In genomic region chr1:54759841-54760240, GRCm38 (mm10) we compare ENCODE assay signal across 27 mouse cellular contexts.
"Had no signal": no experiment of that assay in that cellular context is flagged by ENCODE, and none has a peak within 500 bp of the region (broad histone marks: within the 10 kb centered on the region; RNA-seq: fewer than 3 reads in every experiment).

No protein-coding gene starts in this region.

- H3K9me3 ChIP-seq: heart, embryonic 12.5 days; hindbrain, embryonic 10.5 days; hindbrain, embryonic 12.5 days; intestine, embryonic 15.5 days; limb, embryonic 10.5 days; limb, embryonic 12.5 days; liver, embryonic 13.5 days; liver, embryonic 15.5 days had no signal

- DNase-seq: gastrocnemius, postnatal 10 days; gastrocnemius, postnatal 25 days; heart, adult 2 months; heart, postnatal 10 days; heart, postnatal 4 days; kidney, adult 18-20 months; kidney, adult 8-10 months; kidney, postnatal 10 days; kidney, postnatal 25 days; kidney, postnatal 4 days; liver; liver, embryonic 13.5 days; liver, postnatal 0 days had no signal

- H3K27me3 ChIP-seq: heart, embryonic 12.5 days; hindbrain, embryonic 12.5 days; intestine, embryonic 15.5 days; limb, embryonic 12.5 days; liver, embryonic 13.5 days; liver, embryonic 15.5 days had no signal

- H3K27ac ChIP-seq: heart, adult 2 months; hindbrain, embryonic 10.5 days; hindbrain, embryonic 12.5 days; hindbrain, embryonic 14.5 days; intestine, embryonic 15.5 days; layer of hippocampus, adult 2 months; left cerebral cortex, adult 2 months; limb, embryonic 10.5 days; limb, embryonic 12.5 days; liver, embryonic 13.5 days; liver, embryonic 15.5 days had no signal

- H3K36me3 ChIP-seq: hindbrain, embryonic 10.5 days; hindbrain, embryonic 12.5 days; intestine, embryonic 15.5 days; liver, embryonic 13.5 days; liver, embryonic 15.5 days had no signal

- H3K4me1 ChIP-seq: hindbrain, embryonic 10.5 days; hindbrain, embryonic 12.5 days; intestine, embryonic 15.5 days; limb, embryonic 10.5 days; limb, embryonic 12.5 days; liver, embryonic 13.5 days; liver, embryonic 15.5 days had no signal

- ATAC-seq: hindbrain, embryonic 16.5 days; inflammation-experienced regulatory T-cells, adult 6 months; intestine, embryonic 15.5 days; intestine, postnatal 0 days; liver, postnatal 0 days had no signal

- H3K4me2 ChIP-seq: heart, embryonic 12.5 days; hindbrain, embryonic 12.5 days; hindbrain, embryonic 14.5 days; intestine, embryonic 15.5 days; limb, embryonic 12.5 days; liver, embryonic 11.5 days; liver, embryonic 13.5 days; liver, embryonic 15.5 days had no signal

- H3K4me3 ChIP-seq: heart, adult 2 months; heart, embryonic 12.5 days; hindbrain, embryonic 10.5 days; hindbrain, embryonic 12.5 days; intestine, embryonic 15.5 days; layer of hippocampus, adult 2 months; left cerebral cortex, adult 2 months; limb, embryonic 10.5 days; limb, embryonic 12.5 days; liver, embryonic 13.5 days; liver, embryonic 15.5 days had no signal

- H3K9ac ChIP-seq: heart, embryonic 12.5 days; hindbrain, embryonic 12.5 days; hindbrain, embryonic 14.5 days; intestine, embryonic 15.5 days; limb, embryonic 12.5 days; liver, embryonic 13.5 days; liver, embryonic 15.5 days; liver, postnatal 0 days had no signal
